Mouse (Mus musculus): ENCODE results near the gene Gpr55.

The Gpr55 gene

DNA sequence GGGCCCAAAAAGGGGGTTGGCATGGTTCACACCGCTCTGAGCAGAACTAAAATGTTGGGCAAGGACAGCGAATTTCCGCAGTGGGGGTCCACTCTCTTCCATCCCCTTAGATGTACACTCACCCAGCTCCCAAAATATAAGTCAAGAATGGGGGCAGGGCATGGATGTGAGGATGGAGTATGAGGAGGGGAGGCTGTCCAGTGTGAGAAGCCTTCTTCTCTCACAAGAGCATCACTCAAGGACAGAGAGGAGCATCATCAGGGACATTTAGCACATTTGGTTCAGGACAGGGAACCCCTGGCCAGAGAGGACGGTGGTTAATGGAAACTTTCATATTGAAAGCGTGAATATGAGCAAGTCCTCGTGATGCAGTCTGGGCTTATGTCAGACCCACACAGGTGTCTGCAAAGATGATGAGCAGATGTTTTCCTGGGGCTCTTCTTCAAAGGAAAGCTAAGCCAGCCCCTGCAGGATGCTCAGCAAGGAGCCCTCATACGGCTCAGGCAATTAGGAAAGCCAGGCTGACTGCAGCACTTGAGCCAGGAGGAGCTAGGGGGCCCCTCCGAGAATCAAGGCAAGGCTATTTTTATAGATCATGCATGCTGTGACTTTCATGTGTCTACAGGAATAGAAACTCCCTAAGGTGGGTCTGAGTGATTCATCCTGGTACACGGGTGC, 2.7 kb downstream of the Gpr55 start:
- DNase-seq (ENCODE audit: low spot score in 2 of 2) = no peak

DNA sequence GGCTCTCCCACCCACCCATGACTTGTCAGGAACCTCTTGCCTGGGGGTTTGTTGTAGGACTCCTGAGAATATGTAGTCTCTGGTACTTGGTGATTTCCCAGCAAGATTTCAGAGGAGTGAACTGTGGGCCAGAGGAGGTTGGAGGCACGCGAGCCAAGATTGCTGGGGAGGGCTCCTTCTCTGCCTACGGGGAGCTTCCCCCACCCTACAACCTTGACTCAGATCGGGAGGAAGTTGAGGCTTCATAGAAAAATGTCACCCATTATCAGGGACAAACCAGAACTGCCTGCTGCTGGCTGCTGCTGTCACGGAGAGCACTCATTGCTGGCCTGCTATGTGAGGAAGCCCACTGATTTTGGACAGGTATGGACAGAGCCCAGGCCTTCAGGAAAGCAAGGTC, 3.5 kb downstream of the Gpr55 start:
- DNase-seq (ENCODE audit: low spot score in 2 of 2) = no peak

DNA sequence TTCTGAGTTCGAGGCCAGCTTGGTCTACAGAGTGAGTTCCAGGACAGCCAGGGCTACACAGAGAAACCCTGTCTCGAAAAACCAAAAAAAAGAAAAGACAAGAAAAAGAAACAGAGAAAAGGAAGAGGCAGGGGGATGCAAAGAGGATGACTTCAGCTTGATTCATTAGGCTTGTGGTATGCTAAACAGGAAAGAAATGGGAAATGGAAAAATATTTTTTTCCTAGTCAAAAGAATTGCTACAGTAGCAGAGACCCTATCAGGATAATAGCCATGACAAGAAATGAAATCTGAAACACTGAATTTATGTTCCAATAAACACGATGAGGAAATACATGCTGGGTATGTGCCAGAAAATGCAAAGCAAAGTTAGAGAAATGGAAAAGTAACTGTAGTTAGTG, 5.7 kb downstream of the Gpr55 start:
- no peak for DNase-seq (ENCODE audit: low spot score in 2 of 2)

DNA sequence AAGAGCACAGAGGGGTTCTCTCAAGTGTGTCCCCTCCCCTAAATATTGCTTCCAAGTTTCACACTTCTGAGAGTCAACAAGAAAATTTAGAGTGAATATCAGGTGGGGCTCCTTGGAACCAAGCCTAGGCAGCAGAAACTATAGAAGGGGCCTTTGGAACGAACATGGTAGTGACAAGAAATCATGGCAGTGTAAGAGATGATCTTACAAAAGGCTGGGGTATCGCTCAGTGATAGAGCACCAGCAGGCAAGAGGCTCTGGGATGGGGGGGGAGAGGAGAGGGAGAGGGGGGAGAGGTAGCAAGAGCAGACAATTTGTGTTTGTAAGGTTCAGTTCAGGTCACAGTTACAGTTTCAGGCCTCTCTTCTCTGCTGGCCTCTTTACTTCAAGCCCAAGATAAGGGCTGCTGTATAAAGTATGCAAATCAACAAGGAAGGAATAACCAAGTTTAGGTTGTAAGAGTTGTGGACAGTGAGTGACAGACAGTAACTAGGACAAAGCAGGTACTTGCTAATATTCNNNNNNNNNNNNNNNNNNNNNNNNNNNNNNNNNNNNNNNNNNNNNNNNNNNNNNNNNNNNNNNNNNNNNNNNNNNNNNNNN, 11.6 kb downstream of the Gpr55 start:
- DNase-seq (ENCODE audit: low spot score in 2 of 2) = no peak

GRCm38 (mm10) chr1:85942318-85942717, 18.5 kb downstream of the Gpr55 start:
- no peak for DNase-seq (ENCODE audit: low spot score in 2 of 2)

GRCm38 (mm10) chr1:85937323-85937722, 23.5 kb downstream of the Gpr55 start:
- no peak for DNase-seq (ENCODE audit: low spot score in 2 of 2)

GRCm38 (mm10) chr1:85936265-85936664, 24.5 kb downstream of the Gpr55 start:
- DNase-seq (ENCODE audit: low spot score in 2 of 2) = no peak

DNA sequence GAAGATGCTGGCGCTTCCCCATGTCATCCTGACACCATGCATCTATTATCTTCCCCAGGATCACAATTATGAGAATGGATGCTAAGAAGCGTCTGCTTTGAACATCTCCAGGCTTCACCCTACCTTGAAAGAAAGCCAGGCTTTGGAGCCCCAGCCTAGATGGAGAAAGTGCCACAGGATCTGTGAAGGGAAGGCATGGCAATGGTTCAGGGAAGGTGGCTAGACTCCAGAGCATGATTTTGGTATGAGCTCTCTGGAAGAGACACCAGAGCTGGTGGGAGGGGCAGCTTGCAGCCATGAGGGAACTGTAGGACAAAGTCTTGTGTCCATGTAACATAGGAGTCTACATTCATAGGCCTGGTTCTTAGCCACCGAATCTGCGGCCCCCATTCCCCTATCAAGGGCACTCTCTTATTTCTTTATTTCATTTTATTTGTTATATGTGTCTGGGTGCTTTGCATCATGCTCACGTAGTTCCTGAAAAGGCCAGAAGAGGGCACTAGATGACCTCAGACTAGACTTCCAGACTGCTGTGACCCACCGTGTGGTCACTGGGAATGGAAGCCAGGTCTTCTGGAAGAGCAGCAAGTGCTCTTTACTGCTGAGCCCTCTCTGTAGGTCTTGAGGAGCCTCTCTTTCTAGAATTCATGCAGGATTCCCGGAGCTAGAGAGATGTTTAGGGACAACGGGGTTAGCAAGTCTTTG, 25.5 kb downstream of the Gpr55 start:
- DNase-seq (ENCODE audit: low spot score in 2 of 2) = peak in 1 of 2 experiments; percentile 26

DNA sequence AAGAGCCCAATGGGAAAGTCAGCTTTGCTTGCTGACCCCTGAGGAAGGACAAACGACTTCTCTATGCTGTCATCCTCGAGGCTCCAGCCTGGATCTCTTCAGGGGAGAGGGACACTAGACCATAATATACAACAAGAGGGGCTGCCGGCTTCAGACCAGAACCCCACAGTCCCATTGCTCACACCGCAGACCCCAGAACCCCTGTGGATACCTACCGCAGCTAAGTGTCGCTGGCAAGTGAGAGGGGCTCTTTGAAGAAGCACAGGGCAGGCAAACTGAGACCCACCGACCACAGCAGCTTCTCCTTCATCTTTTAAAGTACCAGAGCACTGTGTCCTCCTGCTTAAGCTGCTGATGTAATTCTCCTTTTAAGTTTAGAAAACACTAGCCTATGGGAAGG, 26.2 kb downstream of the Gpr55 start:
- DNase-seq (ENCODE audit: low spot score in 2 of 2) = no peak

GRCm38 (mm10) chr1:85933631-85934465, 27.0 kb downstream of the Gpr55 start:
- no peak for DNase-seq (ENCODE audit: low spot score in 2 of 2)

GRCm38 (mm10) chr1:85933226-85933625, 27.6 kb downstream of the Gpr55 start:
- DNase-seq (ENCODE audit: low spot score in 2 of 2) = no peak

GRCm38 (mm10) chr1:85931170-85931569, 29.6 kb downstream of the Gpr55 start:
- no peak for DNase-seq (ENCODE audit: low spot score in 2 of 2)

DNA sequence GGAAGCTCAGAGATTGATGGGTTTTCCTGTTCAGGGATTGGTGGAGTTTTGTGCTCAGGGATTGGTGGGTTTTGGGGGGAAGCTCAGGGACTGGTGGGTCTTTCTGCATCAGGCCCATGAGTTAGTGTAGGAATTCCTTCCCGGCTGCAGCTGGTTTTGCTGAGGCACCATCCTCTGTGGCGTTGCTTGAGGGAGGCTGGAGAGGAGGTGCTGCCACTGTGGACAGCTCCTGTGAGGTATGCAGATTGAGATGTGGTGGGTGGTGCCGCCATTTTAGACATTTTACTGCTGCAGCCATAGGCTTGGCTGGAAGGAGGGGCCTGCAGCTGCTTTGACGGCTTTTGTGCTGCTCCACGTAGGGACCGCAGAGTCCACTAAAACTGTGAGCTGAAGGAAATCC, 31.4 kb downstream of the Gpr55 start:
- DNase-seq (ENCODE audit: low spot score in 2 of 2) = no peak

- no peak for DNase-seq (ENCODE audit: low spot score in 2 of 2)
Observed at GRCm38 (mm10) chr1:85928688-85929065, 32.1 kb downstream of the Gpr55 start.

DNA sequence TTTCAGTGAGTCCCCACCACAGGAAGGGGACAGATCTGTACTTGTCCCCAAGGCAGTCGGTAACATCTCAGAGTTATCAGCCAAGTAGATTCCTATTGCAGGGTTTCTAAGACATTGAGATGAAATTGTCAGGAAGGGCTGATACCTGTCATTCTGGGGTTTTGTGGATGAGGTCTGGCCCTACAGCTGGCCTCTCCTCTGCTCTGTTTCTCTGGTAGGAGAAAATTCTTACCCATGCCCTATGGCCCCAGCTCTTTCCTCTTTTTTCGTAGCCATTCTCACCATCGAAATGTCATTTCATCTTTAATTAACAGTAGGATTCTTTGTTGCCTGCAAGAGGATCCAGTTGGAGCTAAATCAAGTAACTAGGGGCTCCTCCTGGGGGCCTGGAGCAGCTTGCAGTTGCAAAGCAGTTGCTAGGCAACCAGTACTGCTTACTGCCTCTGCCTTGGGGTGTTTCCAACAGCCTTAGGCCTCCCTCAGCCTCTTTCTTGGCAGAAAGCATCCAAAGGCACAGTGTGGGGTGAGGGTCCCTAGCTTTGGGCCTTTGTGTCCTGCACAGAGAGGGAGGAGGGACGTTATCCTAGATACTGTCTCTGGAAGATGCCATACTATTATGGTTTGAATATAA, 32.6 kb downstream of the Gpr55 start, which contains the start of gene 4933407L21Rik:
Gene 4933407L21Rik (plus strand): TSS at position 427 of the 631 bp plus-strand sequence.
- no peak for DNase-seq (ENCODE audit: low spot score in 2 of 2)

GRCm38 (mm10) chr1:85925183-85925582, 35.6 kb downstream of the Gpr55 start:
- no peak for DNase-seq (ENCODE audit: low spot score in 2 of 2)

DNA sequence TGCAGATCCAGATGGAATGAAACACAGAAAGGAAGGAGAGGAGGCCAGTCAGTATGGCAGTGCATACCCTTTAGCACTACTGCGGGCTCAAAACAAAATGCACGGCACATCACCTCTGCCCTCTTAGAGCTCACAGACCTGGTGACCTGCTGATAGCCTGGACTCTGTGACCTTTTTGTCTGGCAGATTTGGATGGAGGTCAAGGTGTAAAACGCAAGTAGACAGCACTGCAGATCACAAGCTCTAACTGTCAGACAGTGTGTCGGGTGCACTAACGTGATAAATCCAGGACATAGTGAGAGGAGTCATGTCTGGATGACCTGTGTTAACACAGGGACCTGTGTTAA, 38.0 kb downstream of the Gpr55 start:
- DNase-seq (ENCODE audit: low spot score in 2 of 2) = no peak

- no peak for DNase-seq (ENCODE audit: low spot score in 2 of 2)
Observed at GRCm38 (mm10) chr1:85922127-85922864, 38.5 kb downstream of the Gpr55 start.

DNA sequence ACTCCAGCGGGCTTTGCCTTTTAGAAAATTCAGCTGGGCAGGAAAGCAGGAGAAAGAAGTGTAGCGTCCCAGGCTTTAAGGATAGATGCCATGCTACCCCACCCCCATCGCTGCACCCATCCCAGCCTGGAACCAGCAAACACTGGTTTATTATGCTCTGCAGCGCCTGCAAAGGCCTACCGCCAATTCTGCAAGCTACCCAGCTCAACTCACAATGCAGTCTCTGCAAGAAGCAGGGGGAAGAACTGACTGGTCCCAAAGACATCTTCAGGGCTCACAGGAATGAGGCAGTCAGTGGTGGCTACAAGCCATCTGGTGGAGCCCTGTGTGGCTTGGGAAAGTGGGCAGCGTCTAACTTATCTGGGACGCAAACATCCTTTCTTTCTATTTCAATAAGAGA, 39.1 kb downstream of the Gpr55 start:
- no peak for DNase-seq (ENCODE audit: low spot score in 2 of 2)

DNA sequence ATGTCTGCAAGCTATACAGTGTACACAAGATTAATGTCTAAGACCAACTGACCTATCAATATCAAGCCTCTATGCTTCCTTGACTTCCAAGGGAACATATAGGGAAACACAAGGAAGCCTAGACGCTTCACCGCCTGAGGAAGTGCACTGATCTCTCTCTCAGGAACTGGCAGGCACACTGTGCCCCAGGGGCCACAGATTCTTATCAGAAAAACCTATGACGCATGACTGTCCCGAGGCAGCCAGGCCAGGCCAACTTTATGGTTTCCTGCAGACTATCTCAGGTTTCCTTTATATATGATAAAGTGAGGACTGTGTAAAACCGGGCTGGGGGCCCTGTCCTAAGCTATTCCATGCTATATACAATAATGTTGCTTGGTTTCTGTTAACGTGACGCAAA, 41.2 kb downstream of the Gpr55 start:
- no peak for DNase-seq (ENCODE audit: low spot score in 2 of 2)

GRCm38 (mm10) chr1:85916830-85917450, 43.9 kb downstream of the Gpr55 start:
- no peak for DNase-seq (ENCODE audit: low spot score in 2 of 2)
